Mouse (Mus musculus) brain, embryonic 14.5 days (tissue): ENCODE results near the gene Usp46. TPM values are rescaled to one million over a fixed set of nuclear protein-coding genes. Genes with fewer than 3 reads are reported as not detected.

Experiments
- DNase-seq: peaks from one replicate; pipeline ENCODE4 v3.0.0-alpha.2; 2011; ENCODE audit warnings: low read depth
- CTCF ChIP-seq: fragments of 200-500 bp; IDR thresholded peaks from 2 replicates; pipeline ENCODE4 v1.5.1; 2012; ENCODE audit warnings: inconsistent platforms, mild to moderate bottlenecking, moderate library complexity, borderline replicate concordance; ENCODE audit not compliant: insufficient read depth, insufficient read length; ENCODE audit errors: extremely low read depth
- POLR2A ChIP-seq: fragments of 200-500 bp; IDR thresholded peaks from 2 replicates; pipeline ENCODE4 v1.6.1; 2012; ENCODE audit warnings: mild to moderate bottlenecking, inconsistent platforms, borderline replicate concordance; ENCODE audit not compliant: poor library complexity, insufficient read depth, insufficient read length, severe bottlenecking; ENCODE audit errors: extremely low read depth
- polyA plus RNA-seq: library from polyadenylated mRNA; depleted of rRNA; stranded (reverse); fragments of >200 nt; gene quantifications from 2 replicates; pipeline ENCODE4 v1.2.3, GENCODE M21; 2012

Usp46 gene
- polyA plus RNA-seq, 1 experiment: 24.4 TPM

DNA sequence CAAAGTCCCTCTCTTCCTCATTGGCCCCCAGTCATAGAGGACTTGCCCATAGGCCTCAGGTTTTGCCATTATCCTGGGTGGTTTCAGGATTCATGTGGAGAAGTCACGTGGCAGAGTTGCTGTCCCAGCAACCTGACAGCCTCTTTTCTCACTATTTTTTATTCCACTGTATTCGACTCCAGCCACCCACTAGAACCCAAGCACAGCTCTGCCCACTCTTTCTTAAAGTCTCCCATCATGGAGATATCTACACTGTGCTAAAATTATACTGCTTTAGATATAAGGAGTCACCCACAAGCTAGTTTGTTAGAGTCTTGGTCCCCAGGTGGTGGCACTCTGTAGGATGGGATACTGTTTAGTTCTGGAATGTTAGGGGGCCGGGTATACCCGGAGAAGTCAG lies 27.7 kb downstream of the Usp46 start:
- no peak for DNase-seq
- no peak for TF ChIP-seq CTCF
- TF ChIP-seq POLR2A: no peak

DNA sequence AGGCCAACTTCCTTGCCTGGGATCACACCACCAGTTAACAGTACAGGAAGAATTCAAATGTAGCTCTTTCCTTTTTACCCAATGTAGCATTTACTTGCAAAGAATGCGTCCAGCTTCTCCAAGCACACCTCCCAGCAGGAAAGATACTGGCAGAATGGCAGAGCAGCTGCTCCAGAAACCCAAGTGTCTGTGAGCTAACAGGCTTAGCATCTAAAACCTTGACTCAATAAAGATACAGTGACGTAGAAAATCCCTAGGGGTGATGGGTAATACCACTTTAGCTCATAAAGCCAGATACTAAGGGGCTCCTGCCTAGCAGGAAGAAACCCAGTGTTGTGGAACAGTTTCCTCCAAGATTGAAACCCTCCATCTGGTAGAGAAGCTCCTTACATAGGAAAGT lies 32.8 kb downstream of the Usp46 start:
- DNase-seq: no peak
- no peak for TF ChIP-seq CTCF

DNA sequence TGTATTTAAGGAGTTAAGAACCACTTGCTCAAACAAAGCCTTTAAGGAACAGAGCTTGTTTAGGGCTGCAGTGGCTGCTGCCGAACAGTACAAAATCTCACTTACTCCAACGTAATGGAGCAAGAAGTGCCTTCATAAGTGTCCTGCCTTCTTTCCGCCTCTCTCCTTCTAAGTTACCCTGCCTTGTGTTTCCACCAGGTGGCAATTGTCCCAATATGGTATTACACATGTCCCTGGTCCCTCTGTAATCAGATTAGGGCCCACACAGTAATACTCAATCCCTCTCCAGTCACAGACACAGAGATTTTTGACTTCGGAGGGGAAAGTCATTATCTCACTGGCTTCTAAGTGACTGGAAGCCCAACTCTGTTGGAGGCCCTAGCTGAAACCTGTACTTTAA lies 34.1 kb downstream of the Usp46 start:
- TF ChIP-seq CTCF (no peak), POLR2A (no peak)
- DNase-seq: no peak

DNA sequence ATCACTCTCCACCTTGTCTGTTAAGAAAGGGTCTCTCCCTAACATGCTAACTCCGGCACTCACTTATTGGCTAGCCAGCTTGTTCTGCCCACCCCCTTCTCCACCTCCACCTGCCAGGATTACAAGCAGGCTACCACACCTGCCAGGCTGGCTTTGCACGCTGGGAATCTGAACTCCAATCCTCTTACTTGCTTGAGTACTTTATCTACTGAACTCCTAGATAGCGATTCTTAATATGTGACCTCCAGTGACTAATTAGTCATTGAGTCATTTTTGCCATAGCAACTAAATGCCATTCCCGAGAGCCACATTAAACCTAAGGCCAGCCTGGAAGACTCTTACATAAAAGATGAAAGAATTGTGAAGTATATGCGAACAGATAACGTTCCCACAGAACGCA lies 38.4 kb downstream of the Usp46 start:
- no peak for DNase-seq
- no peak for TF ChIP-seq CTCF

DNA sequence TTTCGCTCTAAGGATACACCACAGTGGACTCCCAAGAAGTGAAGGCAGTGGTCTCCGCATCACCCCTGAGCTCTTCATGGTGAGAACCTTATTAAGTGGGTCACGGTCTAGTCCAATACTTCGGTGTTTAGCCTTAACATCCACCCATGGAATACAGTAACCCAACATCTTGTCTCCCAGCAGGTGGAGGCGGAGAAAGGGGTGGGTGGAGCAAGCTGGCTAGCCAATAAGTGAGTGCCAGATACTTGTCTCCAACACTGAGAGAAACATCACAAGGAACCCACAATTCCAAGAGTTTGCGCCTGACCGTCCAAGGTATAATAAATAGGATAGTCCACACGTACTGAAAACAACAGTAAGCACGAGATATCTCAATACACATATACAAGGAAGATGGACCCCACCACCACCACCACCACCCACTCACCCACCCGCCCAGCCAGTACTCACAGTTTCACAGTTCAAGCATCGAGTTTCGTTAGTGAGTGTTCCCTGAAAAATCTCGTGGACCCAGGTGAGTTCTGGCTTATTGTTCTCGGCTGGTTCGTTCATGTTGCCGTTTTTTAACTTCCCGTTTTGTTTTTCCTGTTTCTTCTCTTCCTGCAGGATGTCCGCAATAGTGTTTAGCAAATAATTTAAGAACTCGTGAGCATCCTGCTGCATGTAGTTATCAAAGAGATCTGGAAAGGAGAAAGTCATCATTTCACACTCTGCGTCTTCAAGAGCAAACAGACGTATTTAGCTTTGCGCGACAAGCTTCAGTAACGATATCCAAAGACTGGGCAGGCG lies 39.3 kb downstream of the Usp46 start:
- DNase-seq: no peak
- TF ChIP-seq CTCF (no peak), POLR2A (no peak)

DNA sequence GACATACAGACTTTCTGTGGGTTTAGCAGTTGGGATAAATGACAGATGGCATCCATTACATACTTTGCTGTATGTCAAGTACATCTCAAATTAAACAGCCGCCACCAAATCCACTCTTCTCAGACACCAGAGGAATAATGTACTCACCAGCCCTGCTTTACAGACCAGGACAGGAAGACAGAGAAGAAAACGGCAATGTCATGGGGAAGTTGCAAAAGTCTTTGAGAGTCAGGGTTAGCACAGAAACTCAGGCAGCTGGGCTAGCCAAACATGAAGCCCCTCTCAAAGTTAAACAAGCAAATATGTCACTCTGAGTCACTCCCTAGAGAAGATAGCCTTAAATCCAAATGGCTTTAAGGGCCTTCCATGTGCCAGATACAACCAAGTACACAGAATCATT lies 40.0 kb downstream of the Usp46 start:
- peak; percentile 17 for DNase-seq
- TF ChIP-seq CTCF (no peak), POLR2A (no peak)

DNA sequence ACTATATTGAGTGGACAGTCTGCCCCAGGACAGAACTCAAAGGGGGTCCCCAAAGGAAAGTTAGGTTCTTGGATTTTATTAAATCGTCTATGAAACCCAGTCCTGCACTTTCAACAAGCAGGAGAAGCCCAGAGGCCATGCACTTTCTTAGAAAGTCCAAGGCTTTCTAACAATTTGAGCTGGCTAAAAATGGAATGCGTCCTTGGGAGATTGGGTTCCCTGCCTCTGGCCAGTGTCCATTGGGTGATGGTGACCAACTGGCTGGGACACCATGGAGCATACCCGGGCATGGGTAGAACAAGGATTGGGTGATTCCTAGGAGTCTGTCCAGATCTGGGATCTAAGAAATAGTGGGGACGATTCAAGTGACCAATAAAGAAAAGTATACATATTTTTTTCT lies 47.7 kb downstream of the Usp46 start:
- no peak for DNase-seq
- TF ChIP-seq POLR2A (no peak), CTCF (no peak)

DNA sequence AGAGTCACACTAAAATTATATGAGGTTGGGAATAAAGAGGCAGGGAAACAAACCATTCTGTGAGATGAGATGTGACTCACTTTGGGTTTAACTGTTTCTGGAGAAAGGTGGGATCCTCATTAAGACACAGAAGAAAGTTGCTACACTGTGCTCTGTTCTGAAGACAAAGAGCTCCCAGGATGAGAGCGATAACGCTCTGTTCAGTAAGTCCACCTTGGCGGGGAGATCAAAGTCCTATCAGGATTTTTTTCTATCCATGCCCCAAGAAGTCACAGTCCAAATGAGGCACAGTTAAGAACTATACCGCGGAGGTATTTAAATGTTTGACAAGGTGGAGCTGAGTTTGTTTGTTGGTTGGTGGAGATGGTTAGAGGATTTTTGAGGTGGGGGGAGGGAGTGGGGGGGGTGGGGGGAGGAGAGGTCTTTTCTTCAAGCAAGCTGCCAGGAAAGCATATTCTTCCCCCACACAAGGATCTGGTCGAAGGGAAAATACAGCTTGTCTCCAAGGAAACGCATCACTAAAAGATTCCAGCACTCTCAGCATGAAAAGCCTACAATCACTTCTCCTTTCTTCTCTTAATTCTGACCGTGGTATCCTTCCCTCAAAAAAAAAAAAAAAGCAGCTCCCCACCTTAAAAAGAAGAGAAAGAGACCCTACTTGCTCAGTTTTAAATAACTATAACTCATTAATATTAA lies 49.2 kb downstream of the Usp46 start:
- DNase-seq: peak; percentile 52
- TF ChIP-seq CTCF (no peak), POLR2A (no peak)

DNA sequence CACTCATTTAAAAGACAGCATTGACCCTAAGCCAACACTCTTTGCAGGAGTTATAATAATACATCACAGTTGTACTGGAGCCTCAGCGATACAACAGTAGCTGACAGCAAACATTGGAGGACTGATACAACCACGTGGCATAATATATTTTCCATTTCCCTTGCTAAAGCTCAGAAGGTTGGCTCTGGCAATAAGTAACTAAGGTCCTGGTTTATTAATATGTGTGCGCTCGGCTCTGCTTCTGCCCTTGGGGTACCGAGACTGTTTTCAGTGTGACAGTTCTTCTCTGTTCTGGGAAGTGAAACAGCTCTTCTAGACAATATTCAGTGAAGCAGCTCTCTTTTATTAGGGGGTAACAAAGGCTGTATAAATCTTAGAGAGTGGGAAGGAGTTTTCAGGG lies 50.7 kb downstream of the Usp46 start:
- no peak for DNase-seq
- no peak for TF ChIP-seq POLR2A
- no peak for TF ChIP-seq CTCF

DNA sequence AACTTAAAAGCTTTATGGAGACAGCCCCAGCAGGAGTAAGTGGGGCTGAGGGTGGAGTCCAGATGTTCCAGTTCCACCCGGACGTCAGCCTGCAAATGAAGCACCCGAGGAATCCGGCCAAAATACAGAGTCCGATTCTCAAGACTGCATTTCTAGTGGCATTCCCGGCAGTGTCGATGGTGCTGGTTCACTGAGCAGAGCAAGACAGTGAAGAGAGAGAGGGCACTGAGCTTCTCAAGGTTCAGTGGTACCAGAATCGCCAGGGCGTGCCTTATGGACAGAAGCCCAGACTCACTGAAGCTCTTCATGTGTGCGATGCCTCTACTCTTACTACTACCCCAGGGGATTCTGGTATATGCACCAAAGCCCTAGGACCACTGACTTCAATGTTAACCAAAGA lies 56.6 kb downstream of the Usp46 start:
- DNase-seq: no peak
- TF ChIP-seq POLR2A (no peak), CTCF (no peak)

DNA sequence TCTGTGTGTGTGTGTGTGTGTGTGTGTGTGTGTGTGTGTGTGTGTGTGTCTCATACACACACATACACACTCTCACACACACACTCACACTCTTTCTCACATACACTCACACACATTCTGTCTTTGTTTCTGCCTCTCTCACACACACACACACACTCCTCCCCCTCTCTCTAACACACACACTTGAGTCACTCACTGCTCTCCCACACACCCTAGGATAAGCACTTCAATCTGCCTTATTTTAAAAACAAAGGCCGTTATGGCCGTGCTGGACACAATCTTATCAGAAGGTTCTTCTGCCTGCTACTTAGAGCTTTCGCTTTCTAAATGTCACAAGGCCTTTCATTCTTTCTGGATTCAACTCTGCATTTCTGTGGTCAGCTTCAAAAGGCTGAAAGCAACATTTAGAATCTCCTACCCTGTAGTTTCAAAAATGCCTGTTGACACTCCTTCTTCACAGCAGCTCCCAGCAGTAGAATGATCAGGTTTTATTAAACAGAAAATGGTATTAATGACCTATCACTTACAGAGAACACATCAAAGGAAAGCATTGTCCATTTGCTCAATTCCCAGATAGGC lies 60.6 kb downstream of the Usp46 start:
- DNase-seq: no peak
- TF ChIP-seq CTCF (no peak), POLR2A (no peak)

DNA sequence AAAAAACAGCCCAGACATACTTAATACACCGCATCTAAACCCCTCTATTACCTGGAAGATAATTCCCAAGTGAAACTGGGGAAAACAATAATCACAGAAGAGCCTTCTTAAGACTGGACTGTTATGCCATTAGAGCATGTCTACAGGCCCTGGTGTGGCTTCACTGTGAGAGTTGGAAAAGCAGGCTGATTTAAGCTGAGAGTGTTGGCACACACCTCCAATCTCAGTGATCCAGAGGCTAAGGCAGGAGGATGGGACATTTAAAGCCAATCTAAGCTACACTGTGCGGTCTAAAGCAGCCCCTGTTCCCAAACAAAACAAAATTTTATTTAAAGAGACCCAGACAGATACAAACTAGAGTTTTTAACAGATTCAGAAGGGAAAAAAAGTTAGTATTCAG lies 62.3 kb downstream of the Usp46 start:
- TF ChIP-seq POLR2A (no peak), CTCF (no peak)
- no peak for DNase-seq

DNA sequence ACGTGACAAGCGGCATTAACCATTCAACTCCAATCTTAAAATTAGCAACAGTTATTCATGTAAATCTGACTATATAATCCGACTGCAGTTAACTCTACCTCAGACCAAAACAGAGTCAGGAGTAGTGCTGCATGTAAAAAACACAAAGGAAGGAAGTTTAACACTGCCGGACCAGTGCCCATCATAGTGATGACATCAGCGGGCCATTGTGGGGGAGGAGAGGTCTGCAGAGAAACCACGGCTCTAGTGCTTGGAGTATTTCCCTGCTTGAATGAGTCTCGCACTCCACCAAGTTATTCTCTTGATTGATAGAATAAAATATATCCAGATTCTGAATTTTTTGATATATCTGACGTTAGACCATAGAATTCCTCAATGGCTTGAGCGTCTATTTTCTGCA lies 66.5 kb downstream of the Usp46 start:
- TF ChIP-seq POLR2A (no peak), CTCF (no peak)
- DNase-seq: no peak

DNA sequence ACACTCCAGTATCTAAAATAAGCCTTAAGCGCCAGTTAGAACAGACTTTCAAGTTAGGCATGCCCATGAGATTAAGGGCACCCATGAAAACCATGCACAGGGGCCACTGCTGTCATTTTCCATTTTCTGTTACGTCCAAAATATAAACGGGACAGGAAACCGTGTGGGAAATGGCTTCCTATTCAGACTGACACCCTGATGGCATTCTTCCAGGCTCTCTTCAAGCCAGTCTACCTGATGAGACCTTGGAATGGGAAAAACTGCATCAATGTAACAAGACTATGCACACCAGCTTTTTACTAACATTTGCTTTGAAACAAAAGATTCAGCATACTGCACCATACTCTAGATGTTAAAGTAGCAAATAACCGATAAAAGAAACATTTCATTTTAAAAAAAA lies 69.3 kb downstream of the Usp46 start:
- TF ChIP-seq POLR2A (no peak), CTCF (no peak)
- DNase-seq: no peak

DNA sequence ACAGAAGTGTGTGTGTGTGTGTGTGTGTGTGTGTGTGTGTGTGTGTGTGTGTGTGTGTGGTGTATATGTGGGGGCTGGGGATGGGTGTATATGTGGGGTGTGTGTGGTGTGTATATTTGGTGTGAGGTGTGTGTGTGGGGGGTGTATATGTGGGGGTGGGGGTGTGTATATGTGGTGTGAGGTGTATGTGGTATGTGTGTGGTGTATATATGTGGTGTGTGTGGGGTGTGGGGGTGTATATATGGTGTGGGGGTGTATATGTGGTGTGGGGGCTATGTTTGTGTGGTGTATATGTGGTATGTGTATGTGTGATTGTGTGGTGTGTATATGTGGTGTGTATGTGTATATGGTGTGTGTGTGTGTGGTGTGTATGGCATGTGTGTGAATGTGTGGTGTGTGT lies 73.4 kb downstream of the Usp46 start:
- no peak for DNase-seq
- TF ChIP-seq CTCF: no peak
- no peak for TF ChIP-seq POLR2A

DNA sequence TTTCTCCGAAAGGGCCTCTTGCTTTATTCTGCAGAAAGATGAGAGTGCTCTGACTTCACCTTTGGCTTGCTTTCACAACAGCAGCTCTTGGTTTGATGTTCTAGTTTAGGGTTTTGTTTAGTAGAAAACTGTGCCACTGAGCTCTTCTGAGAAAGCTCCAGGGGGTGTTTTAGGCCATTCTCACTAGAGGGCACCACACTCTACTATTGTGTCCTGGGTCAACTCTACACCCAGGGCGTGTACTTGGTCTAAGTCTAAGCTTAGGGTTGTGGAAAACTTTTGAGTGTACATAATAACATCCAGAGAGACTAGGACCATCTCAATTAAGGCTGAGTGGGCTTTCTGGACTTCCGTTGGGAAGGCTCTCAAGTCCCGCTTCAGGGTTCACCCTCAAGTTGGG lies 74.7 kb downstream of the Usp46 start:
- no peak for DNase-seq
- TF ChIP-seq POLR2A (no peak), CTCF (peak; percentile 8; the same call in 1 of the 2 replicates)
